Mouse (Mus musculus): Measurements from ENCODE around the gene Wasf1. TPM values are rescaled to one million over a fixed set of nuclear protein-coding genes. Genes with fewer than 3 reads are reported as not detected.

Wasf1 gene
- total and polyA plus RNA-seq, 3 experiments = 1.6 to 14.4 TPM; not detected in 1

- no peak for DNase-seq (ENCODE audit: low read depth, low spot score)
- no peak for TF ChIP-seq UBTF (IDR thresholded peaks at IDR 0.05; ENCODE audit: borderline replicate concordance, insufficient read depth, low read depth, low read length)
- no peak for TF ChIP-seq SIN3A (IDR thresholded peaks at IDR 0.05; ENCODE audit: low read length)
- Histone ChIP-seq H3K4me3 (ENCODE audit: control insufficient read depth in 1 of 2, insufficient read depth in 1 of 2, low read depth in 2 of 2, low read length in 2 of 2) (no peak overlapping the region), H3K79me2 (ENCODE audit: control insufficient read depth, insufficient read depth, low read length, poor library complexity) (no peaks in the 10 kb centered on the region), H3K4me1 (ENCODE audit: control insufficient read depth in 1 of 2, insufficient read depth in 2 of 2, low read length in 2 of 2) (no peaks in the 10 kb centered on the region; a peak in 1 of 4 replicates), H3K9ac (ENCODE audit: control insufficient read depth, low read depth, low read length, poor library complexity, severe bottlenecking) (no peak overlapping the region), H3K27me3 (ENCODE audit: control insufficient read depth in 1 of 2, insufficient read depth in 2 of 2, low read length in 2 of 2) (no peaks in the 10 kb centered on the region), H3K9me3 (replicated peaks; ENCODE audit: insufficient read depth, low read length) (no peaks in the 10 kb centered on the region), H3K36me3 (ENCODE audit: control insufficient read depth in 1 of 2, insufficient read depth in 2 of 2, low read length in 2 of 2) (peaks cover 0 to 4% of the 10 kb centered on the region in 2 experiments; a peak in 2 of 4 replicates), H3K27ac (ENCODE audit: control insufficient read depth, low read depth, low read length) (no peak overlapping the region)
Observed at GRCm38 (mm10) chr10:40908580-40908979, 25.3 kb downstream of the Wasf1 start.

GRCm38 (mm10) chr10:40910811-40911210, 27.5 kb downstream of the Wasf1 start:
- no peaks in the 10 kb centered on the region; a peak in 1 of 4 replicates for H3K4me1 ChIP-seq (ENCODE audit: control insufficient read depth in 1 of 2, insufficient read depth in 2 of 2, low read length in 2 of 2)
- no peak overlapping the region for H3K9ac ChIP-seq (ENCODE audit: control insufficient read depth, low read depth, low read length, poor library complexity, severe bottlenecking)
- DNase-seq (ENCODE audit: low read depth, low spot score) = no peak
- TF ChIP-seq UBTF (IDR thresholded peaks at IDR 0.05; ENCODE audit: borderline replicate concordance, insufficient read depth, low read depth, low read length) (no peak), JUND (IDR thresholded peaks at IDR 0.05; ENCODE audit: low read depth, low read length) (no peak), CTCF (IDR thresholded peaks at IDR 0.05 in 2 of 3, conservative IDR thresholded peaks at IDR 0.05 in 1 of 3; ENCODE audit: control insufficient read depth in 1 of 3, insufficient read depth in 1 of 3, low read depth in 2 of 3, low read length in 3 of 3, poor library complexity in 1 of 3, severe bottlenecking in 1 of 3) (no peak), POLR2AphosphoS2 (IDR thresholded peaks at IDR 0.05; ENCODE audit: low read length) (no peak), MEF2A (IDR thresholded peaks at IDR 0.05; ENCODE audit: extremely low read depth, insufficient replicate concordance, low read depth, low read length, poor library complexity, severe bottlenecking) (no peak), GATA1 (IDR thresholded peaks at IDR 0.05; ENCODE audit: low read depth, low read length) (no peak), MYC (IDR thresholded peaks at IDR 0.05; ENCODE audit: low read depth, low read length) (no peak), USF2 (IDR thresholded peaks at IDR 0.05; ENCODE audit: borderline replicate concordance in 1 of 2, insufficient read depth in 1 of 2, low read depth in 1 of 2, low read length in 2 of 2) (no peak), ZMIZ1 (IDR thresholded peaks at IDR 0.05; ENCODE audit: low read depth, low read length) (no peak), MXI1 (IDR thresholded peaks at IDR 0.05; ENCODE audit: low read depth, low read length) (no peak), KAT2A (conservative IDR thresholded peaks at IDR 0.05; ENCODE audit: low read depth, low read length) (no peak), NRF1 (IDR thresholded peaks at IDR 0.05; ENCODE audit: insufficient read depth, low read depth, low read length, poor library complexity, severe bottlenecking) (no peak), HCFC1 (IDR thresholded peaks at IDR 0.05; ENCODE audit: low read depth, low read length) (no peak), BHLHE40 (IDR thresholded peaks at IDR 0.05; ENCODE audit: borderline replicate concordance, low read depth, low read length) (no peak), E2F4 (IDR thresholded peaks at IDR 0.05; ENCODE audit: borderline replicate concordance, low read depth, low read length) (no peak), GABPA (IDR thresholded peaks at IDR 0.05; ENCODE audit: low read depth, low read length) (no peak)
- no peak overlapping the region for H3K4me3 ChIP-seq (ENCODE audit: control insufficient read depth in 1 of 2, insufficient read depth in 1 of 2, low read depth in 2 of 2, low read length in 2 of 2)
- peaks cover 0 to 4% of the 10 kb centered on the region in 2 experiments; a peak in 2 of 4 replicates for H3K36me3 ChIP-seq (ENCODE audit: control insufficient read depth in 1 of 2, insufficient read depth in 2 of 2, low read length in 2 of 2)
- H3K27me3 ChIP-seq (ENCODE audit: control insufficient read depth in 1 of 2, insufficient read depth in 2 of 2, low read length in 2 of 2) = no peaks in the 10 kb centered on the region
- H3K9me3 ChIP-seq (replicated peaks; ENCODE audit: insufficient read depth, low read length) = no peaks in the 10 kb centered on the region
- no peak overlapping the region for H3K27ac ChIP-seq (ENCODE audit: control insufficient read depth, low read depth, low read length)
- no peaks in the 10 kb centered on the region; the same call in 1 of the 2 replicates for H3K79me2 ChIP-seq (ENCODE audit: control insufficient read depth, insufficient read depth, low read length, poor library complexity)

All from MEL (cell line).